17 mouse cellular contexts compared by ENCODE assay signal in genomic region chr9:61339311-61339710, GRCm38 (mm10). TPM values are rescaled to one million over a fixed set of nuclear protein-coding genes. Genes with fewer than 3 reads are reported as not detected.
DNase-seq lines count a peak whose midpoint lies in the region; ATAC-seq and TF ChIP-seq lines count a peak whose summit lies in the region.
"Had no signal": no experiment of that assay in that cellular context is flagged by ENCODE, and none has a peak within 500 bp of the region (broad histone marks: within the 10 kb centered on the region; RNA-seq: fewer than 3 reads in every experiment).

No protein-coding gene starts in this region.

- no peak for TF ChIP-seq CTCF in liver, adult 2 months (IDR thresholded peaks at IDR 0.05; ENCODE audit: low read depth, low read length)
- no peak for TF ChIP-seq CTCF in cerebellum, adult 2 months (IDR thresholded peaks at IDR 0.05; ENCODE audit: borderline replicate concordance, insufficient read depth, low read depth, low read length)

- no peak overlapping the region for H3K4me3 ChIP-seq in liver, embryonic 12.5 days
- H3K4me3 ChIP-seq in liver, adult 2 months (ENCODE audit: insufficient read depth, low read depth, low read length): no peak overlapping the region
- no peak overlapping the region for H3K4me3 ChIP-seq in lung, embryonic 16.5 days (ENCODE audit: low read length)
- H3K4me3 ChIP-seq in stomach, embryonic 16.5 days (replicated peaks; ENCODE audit: low read length): no peak overlapping the region
- no peak overlapping the region for H3K4me3 ChIP-seq in cerebellum, adult 2 months (replicated peaks; ENCODE audit: insufficient read depth, low read depth, low read length)
- H3K4me3 ChIP-seq: embryonic facial prominence, embryonic 12.5 days; heart, embryonic 10.5 days; lung, embryonic 15.5 days; midbrain, embryonic 12.5 days had no signal

- no peak overlapping the region for H3K27ac ChIP-seq in liver, embryonic 12.5 days
- no peak overlapping the region for H3K27ac ChIP-seq in liver, adult 2 months (replicated peaks; ENCODE audit: insufficient read depth, low read depth, low read length)
- no peak overlapping the region for H3K27ac ChIP-seq in lung, embryonic 16.5 days (ENCODE audit: low read length)
- H3K27ac ChIP-seq in stomach, embryonic 16.5 days (ENCODE audit: low read length): no peak overlapping the region
- H3K27ac ChIP-seq in cerebellum, adult 2 months (ENCODE audit: insufficient read depth, low read length): no peak overlapping the region
- H3K27ac ChIP-seq: embryonic facial prominence, embryonic 12.5 days; heart, embryonic 10.5 days; lung, embryonic 15.5 days; midbrain, embryonic 12.5 days had no signal

- 48% methylated on average over 6 of the region's 6 CpGs for WGBS in liver, embryonic 12.5 days (ENCODE audit: insufficient replicate concordance)
- WGBS in liver, adult 2 months: 20% methylated on average over 6 of the region's 6 CpGs
- 37% methylated on average over 6 of the region's 6 CpGs for WGBS in lung, embryonic 16.5 days
- WGBS in stomach, embryonic 16.5 days: 49% methylated on average over 6 of the region's 6 CpGs
- WGBS in cerebellum, adult 2 months: 93% methylated on average over 6 of the region's 6 CpGs

- H3K9me3 ChIP-seq in liver, embryonic 12.5 days (replicated peaks): no peaks in the 10 kb centered on the region
- H3K9me3 ChIP-seq in lung, embryonic 16.5 days (ENCODE audit: control insufficient read depth, low read length): no peaks in the 10 kb centered on the region
- H3K9me3 ChIP-seq in stomach, embryonic 16.5 days (replicated peaks; ENCODE audit: control insufficient read depth, low read length): no peaks in the 10 kb centered on the region
- H3K9me3 ChIP-seq: embryonic facial prominence, embryonic 12.5 days; heart, embryonic 10.5 days; lung, embryonic 15.5 days; midbrain, embryonic 12.5 days had no signal

- H3K4me2 ChIP-seq in liver, embryonic 12.5 days: no peak overlapping the region
- no peak overlapping the region for H3K4me2 ChIP-seq in lung, embryonic 16.5 days (ENCODE audit: low read depth, low read length)
- H3K4me2 ChIP-seq in stomach, embryonic 16.5 days (ENCODE audit: low read depth, low read length): no peak overlapping the region
- H3K4me2 ChIP-seq: embryonic facial prominence, embryonic 12.5 days; lung, embryonic 15.5 days; midbrain, embryonic 12.5 days had no signal

- H3K79me2 ChIP-seq in liver, adult 2 months (ENCODE audit: control insufficient read depth, insufficient read depth, low read length): no peaks in the 10 kb centered on the region

- H3K36me3 ChIP-seq in liver, embryonic 12.5 days: no peaks in the 10 kb centered on the region
- H3K36me3 ChIP-seq in liver, adult 2 months (ENCODE audit: control insufficient read depth, insufficient read depth, low read length): no peaks in the 10 kb centered on the region
- H3K36me3 ChIP-seq in lung, embryonic 16.5 days (ENCODE audit: control insufficient read depth, insufficient read depth, low read length): no peaks in the 10 kb centered on the region
- no peaks in the 10 kb centered on the region for H3K36me3 ChIP-seq in stomach, embryonic 16.5 days (ENCODE audit: control insufficient read depth, insufficient read depth, low read length)
- H3K36me3 ChIP-seq: embryonic facial prominence, embryonic 12.5 days; heart, embryonic 10.5 days; lung, embryonic 15.5 days; midbrain, embryonic 12.5 days had no signal

- peaks cover 96% of the 10 kb centered on the region for H3K27me3 ChIP-seq in liver, embryonic 12.5 days (replicated peaks)
- H3K27me3 ChIP-seq in liver, adult 2 months (ENCODE audit: control insufficient read depth, insufficient read depth, low read length): no peaks in the 10 kb centered on the region
- H3K27me3 ChIP-seq in lung, embryonic 16.5 days (ENCODE audit: control insufficient read depth, insufficient read depth, low read depth, low read length): peaks cover 69% of the 10 kb centered on the region
- H3K27me3 ChIP-seq in stomach, embryonic 16.5 days (ENCODE audit: control insufficient read depth, insufficient read depth, low read length): no peaks in the 10 kb centered on the region
- H3K27me3 ChIP-seq in cerebellum, adult 2 months (ENCODE audit: control insufficient read depth, insufficient read depth, low read length): no peaks in the 10 kb centered on the region

- H3K4me1 ChIP-seq in liver, embryonic 12.5 days: peaks cover 17% of the 10 kb centered on the region
- peaks cover 11% of the 10 kb centered on the region for H3K4me1 ChIP-seq in liver, adult 2 months (ENCODE audit: control insufficient read depth, insufficient read depth, low read length)
- H3K4me1 ChIP-seq in lung, embryonic 16.5 days (replicated peaks; ENCODE audit: control insufficient read depth, insufficient read depth, low read length): peaks cover 35% of the 10 kb centered on the region
- H3K4me1 ChIP-seq in stomach, embryonic 16.5 days (ENCODE audit: control insufficient read depth, insufficient read depth, low read length): peaks cover 27% of the 10 kb centered on the region
- H3K4me1 ChIP-seq in cerebellum, adult 2 months (ENCODE audit: control insufficient read depth, insufficient read depth, low read length): peaks cover 4% of the 10 kb centered on the region; the same call in 1 of the 2 replicates

- peak; percentile 54 for DNase-seq in liver
- DNase-seq in liver, adult 2 months (ENCODE audit: extremely low read depth, low read depth, low spot score): peak; percentile 86
- DNase-seq in right cerebral cortex, postnatal 4 days: no peak
- no peak for DNase-seq in heart, postnatal 14 days
- DNase-seq in cerebellum, adult 2 months: no peak
- DNase-seq: adrenal gland, postnatal 14 days; cerebellum, adult 8-10 months; gastrocnemius, postnatal 25 days; heart, postnatal 4 days; right cerebral cortex, postnatal 14 days had no signal

- no peak for TF ChIP-seq POLR2A in liver, adult 2 months (IDR thresholded peaks at IDR 0.05; ENCODE audit: extremely low read depth, insufficient read depth, low read length)
- TF ChIP-seq POLR2A in cerebellum, adult 2 months (IDR thresholded peaks at IDR 0.05; ENCODE audit: borderline replicate concordance, insufficient read depth, low read length): no peak

- intact Hi-C loops in heart, postnatal 14 days (cut with DNase I): no loop called here

- H3K9ac ChIP-seq in liver, embryonic 12.5 days: no peak overlapping the region
- no peak overlapping the region for H3K9ac ChIP-seq in liver, adult 2 months (ENCODE audit: low read depth, low read length)
- H3K9ac ChIP-seq in lung, embryonic 16.5 days (ENCODE audit: low read length): no peak overlapping the region
- H3K9ac ChIP-seq in stomach, embryonic 16.5 days (ENCODE audit: low read length): peak overlapping the region; percentile 41; the same call in 1 of the 2 replicates
- H3K9ac ChIP-seq: embryonic facial prominence, embryonic 12.5 days; lung, embryonic 15.5 days; midbrain, embryonic 12.5 days had no signal

- ATAC-seq in liver, embryonic 12.5 days: no peak; the same call in 1 of the 2 replicates
- peak; percentile 52; the same call in 1 of the 2 replicates for ATAC-seq in lung, embryonic 16.5 days (ENCODE audit: low read depth)
- ATAC-seq in stomach, embryonic 16.5 days (ENCODE audit: insufficient read depth, low FRiP score): peak; percentile 51

RNA-seq across cellular contexts. Expression of gene Tle3, which starts 32.9 kb away (rescaled TPM):
- polyA plus RNA-seq in liver, embryonic 12.5 days (2016; fragmentation: Nextera tagmentation; extraction: Ambion mirVana): 7.7 and 8.2 TPM in 2 replicates
- total RNA-seq in liver, adult 2 months (2014; rRNA removed): 2.4 and 2.9 TPM in 2 replicates
- polyA plus RNA-seq in liver, adult 2 months (2012; rRNA removed): 9.7 and 14.8 TPM in 2 replicates
- 23.3 and 23.4 TPM in 2 replicates for polyA plus RNA-seq in lung, embryonic 16.5 days (2015; fragmentation: Nextera tagmentation; extraction: Ambion mirVana)
- polyA plus RNA-seq in stomach, embryonic 16.5 days (2015; fragmentation: Nextera tagmentation; extraction: Ambion mirVana): 20.2 and 21.4 TPM in 2 replicates
- 10 to 100 TPM; 24.4 to 29.0 TPM for total RNA-seq in heart, postnatal 14 days (2021)
- polyA plus RNA-seq in cerebellum, adult 2 months (2012; rRNA removed): 50.6 and 62.0 TPM in 2 replicates

Comparison
In these comparisons a context has a peak if more than half of its experiments do, and no peak if none do; other contexts are left out.
1. DNase-seq: peak in liver (single experiment) and liver, adult 2 months (single experiment); none in right cerebral cortex, postnatal 4 days (single experiment), heart, postnatal 14 days (0 of 2) and cerebellum, adult 2 months (0 of 2).